Mouse (Mus musculus) cerebellum, adult 2 months (tissue): ENCODE measurements around the gene Zfp526.

ENCODE experiments used
- CTCF ChIP-seq: fragments of 200-500 bp; IDR thresholded peaks from 2 replicates; pipeline ENCODE4 v1.5.1; 2011; ENCODE audit warnings: low read depth, mild to moderate bottlenecking, control low read depth, low read length, moderate library complexity, borderline replicate concordance; ENCODE audit not compliant: insufficient read depth
- POLR2A ChIP-seq: fragments of 200-500 bp; IDR thresholded peaks from 2 replicates; pipeline ENCODE4 v1.6.1; 2011; ENCODE audit warnings: low read length, control low read depth, borderline replicate concordance; ENCODE audit not compliant: insufficient read depth

DNA sequence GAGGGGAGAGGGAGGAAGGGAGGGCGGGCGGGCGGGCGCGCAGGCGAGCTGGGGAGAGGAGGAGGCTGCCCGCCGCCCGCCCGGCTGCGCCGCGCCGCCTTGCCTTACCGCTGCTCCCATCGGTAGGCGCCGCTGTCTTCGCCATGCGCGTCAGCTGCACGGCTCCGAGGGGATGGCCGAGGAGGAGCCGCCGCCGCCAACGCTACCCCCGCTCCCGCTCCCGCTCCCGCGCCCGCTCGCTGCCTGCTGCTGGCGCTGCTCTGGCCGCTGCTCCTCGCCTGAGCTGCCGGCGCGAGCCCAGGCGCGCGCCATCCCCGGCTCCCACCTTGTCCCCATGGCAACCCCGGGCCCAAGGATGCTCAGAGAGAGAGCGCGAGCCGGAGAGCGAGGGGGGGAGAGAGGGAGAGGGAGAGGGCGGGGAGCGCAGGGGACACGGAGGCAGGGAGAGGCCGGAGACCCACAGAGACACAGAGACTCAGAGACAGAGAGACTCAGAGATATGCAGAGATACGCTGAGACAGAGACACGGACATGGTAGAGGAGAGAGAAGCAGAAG lies 41.5 kb upstream of the Zfp526 start, which contains the start of gene Pou2f2:
- TF ChIP-seq CTCF (no peak; the same call in 1 of the 2 replicates), POLR2A (peak; percentile 27; the same call in 1 of the 2 replicates)
